Mouse (Mus musculus): ENCODE results near the gene Fndc1. TPM values are rescaled to one million over a fixed set of nuclear protein-coding genes. Genes with fewer than 3 reads are reported as not detected.

Fndc1 gene
- 3.4 and 4.6 TPM in 2 replicates for polyA plus RNA-seq (2012; rRNA removed)

- DNase-seq = peak; percentile 68
- Histone ChIP-seq H3K27me3 (ENCODE audit: control insufficient read depth, insufficient read depth, low read length) (no peaks in the 10 kb centered on the region), H3K36me3 (ENCODE audit: control insufficient read depth, insufficient read depth, low read length) (no peaks in the 10 kb centered on the region), H3K27ac (ENCODE audit: control insufficient read depth, insufficient read depth, low read length) (no peak within 1 kb of the TSS), H3K4me3 (ENCODE audit: control insufficient read depth, insufficient read depth, low read length) (peak within 1 kb of the TSS; percentile 29), H3K4me1 (replicated peaks; ENCODE audit: control insufficient read depth, insufficient read depth, low read length) (peaks cover 9% of the 10 kb centered on the region; the same call in 1 of the 2 replicates)
- 4% methylated on average over 59 of the region's 60 CpGs for whole genome bisulfite sequencing
- TF ChIP-seq CTCF (IDR thresholded peaks at IDR 0.05; ENCODE audit: borderline replicate concordance, control insufficient read depth, extremely low read depth, insufficient read depth, low read length, poor library complexity) = peak; percentile 84; the same call in 1 of the 2 replicates
- no peak for TF ChIP-seq POLR2A (IDR thresholded peaks at IDR 0.05; ENCODE audit: control insufficient read depth, extremely low read depth, insufficient read depth, low read length, poor library complexity)
Measured at GRCm38 (mm10) chr17:7826819-7827515, at the start of gene Fndc1. TSS of gene Fndc1 (minus strand) at chr17:7827302.

GRCm38 (mm10) chr17:7876541-7876940 is 49.4 kb upstream of the Fndc1 start:
- Histone ChIP-seq H3K27me3 (ENCODE audit: control insufficient read depth, insufficient read depth, low read length) (no peaks in the 10 kb centered on the region), H3K4me1 (replicated peaks; ENCODE audit: control insufficient read depth, insufficient read depth, low read length) (peaks cover 44% of the 10 kb centered on the region), H3K27ac (ENCODE audit: control insufficient read depth, insufficient read depth, low read length) (no peak overlapping the region), H3K4me3 (ENCODE audit: control insufficient read depth, insufficient read depth, low read length) (no peak overlapping the region), H3K36me3 (ENCODE audit: control insufficient read depth, insufficient read depth, low read length) (no peaks in the 10 kb centered on the region)
- WGBS = 97% methylated on average over 13 of the region's 13 CpGs
- no peak for TF ChIP-seq CTCF (IDR thresholded peaks at IDR 0.05; ENCODE audit: borderline replicate concordance, control insufficient read depth, extremely low read depth, insufficient read depth, low read length, poor library complexity)
- TF ChIP-seq POLR2A (IDR thresholded peaks at IDR 0.05; ENCODE audit: control insufficient read depth, extremely low read depth, insufficient read depth, low read length, poor library complexity) = no peak
- no peak for DNase-seq

DNA sequence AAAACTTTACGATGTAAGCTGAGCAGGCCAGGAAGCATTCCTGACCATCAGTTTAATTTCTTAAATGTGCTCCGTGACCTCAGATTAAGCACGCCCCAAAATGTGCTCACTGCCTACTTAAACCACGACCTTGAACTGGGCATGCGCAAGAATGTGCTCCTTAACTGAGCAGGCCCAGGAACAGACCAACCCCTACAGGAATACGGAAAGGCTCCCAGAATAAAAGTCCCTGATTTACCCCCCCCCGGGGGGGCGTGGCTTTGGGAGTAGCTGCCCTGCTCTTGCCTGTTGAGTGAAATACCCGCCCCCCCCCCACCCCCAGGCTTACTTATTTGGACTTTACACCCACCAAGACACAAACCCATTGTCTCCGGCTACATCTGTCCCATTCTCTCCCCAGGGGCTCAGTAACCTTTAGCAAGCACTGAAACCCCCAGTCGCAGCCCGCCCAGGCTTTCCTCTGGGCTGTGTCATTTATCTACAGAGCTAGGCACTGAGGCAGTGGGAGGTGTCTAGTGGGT is 48.9 kb upstream of the Fndc1 start:
- no peaks in the 10 kb centered on the region for H3K36me3 ChIP-seq (ENCODE audit: control insufficient read depth, insufficient read depth, low read length)
- H3K4me1 ChIP-seq (replicated peaks; ENCODE audit: control insufficient read depth, insufficient read depth, low read length) = peaks cover 45% of the 10 kb centered on the region
- H3K4me3 ChIP-seq (ENCODE audit: control insufficient read depth, insufficient read depth, low read length) = no peak overlapping the region
- no peak overlapping the region for H3K27ac ChIP-seq (ENCODE audit: control insufficient read depth, insufficient read depth, low read length)
- WGBS = 79% methylated on average over 12 of the region's 12 CpGs
- H3K27me3 ChIP-seq (ENCODE audit: control insufficient read depth, insufficient read depth, low read length) = no peaks in the 10 kb centered on the region
- no peak for DNase-seq
- TF ChIP-seq CTCF (IDR thresholded peaks at IDR 0.05; ENCODE audit: borderline replicate concordance, control insufficient read depth, extremely low read depth, insufficient read depth, low read length, poor library complexity) (no peak), POLR2A (IDR thresholded peaks at IDR 0.05; ENCODE audit: control insufficient read depth, extremely low read depth, insufficient read depth, low read length, poor library complexity) (no peak)

- peak; percentile 49 for DNase-seq
- no peaks in the 10 kb centered on the region for H3K27me3 ChIP-seq (ENCODE audit: control insufficient read depth, insufficient read depth, low read length)
- H3K36me3 ChIP-seq (ENCODE audit: control insufficient read depth, insufficient read depth, low read length) = no peaks in the 10 kb centered on the region
- H3K27ac ChIP-seq (ENCODE audit: control insufficient read depth, insufficient read depth, low read length) = peak overlapping the region; percentile 38
- 10% methylated on average over 21 of the region's 21 CpGs for WGBS
- H3K4me3 ChIP-seq (ENCODE audit: control insufficient read depth, insufficient read depth, low read length) = peak overlapping the region; percentile 23
- TF ChIP-seq POLR2A (IDR thresholded peaks at IDR 0.05; ENCODE audit: control insufficient read depth, extremely low read depth, insufficient read depth, low read length, poor library complexity) = no peak
- TF ChIP-seq CTCF (IDR thresholded peaks at IDR 0.05; ENCODE audit: borderline replicate concordance, control insufficient read depth, extremely low read depth, insufficient read depth, low read length, poor library complexity) = no peak
- peaks cover 45% of the 10 kb centered on the region for H3K4me1 ChIP-seq (replicated peaks; ENCODE audit: control insufficient read depth, insufficient read depth, low read length)
Measured at GRCm38 (mm10) chr17:7874776-7875531, 47.9 kb upstream of the Fndc1 start.

DNA sequence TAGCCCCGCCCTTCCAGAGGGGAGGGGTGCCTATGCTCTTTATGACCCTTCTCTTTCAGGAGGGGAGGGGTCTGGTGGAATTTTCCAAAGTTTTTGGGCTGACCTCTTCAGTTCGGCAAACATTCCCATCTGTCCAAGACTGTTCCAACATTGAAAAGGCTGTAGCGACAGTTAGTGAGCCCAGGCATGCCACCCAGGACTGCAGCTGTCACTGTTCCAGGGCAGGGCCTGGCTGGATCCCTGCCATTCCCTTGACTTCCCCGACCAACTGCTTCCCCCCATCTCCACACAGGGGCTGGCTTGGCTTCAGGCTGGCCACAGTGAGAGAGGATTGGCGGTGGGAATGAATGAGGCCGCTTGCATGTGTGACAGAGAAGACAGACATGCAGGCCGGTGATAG is 46.3 kb upstream of the Fndc1 start:
- 95% methylated on average over 7 of the region's 7 CpGs for WGBS
- TF ChIP-seq POLR2A (IDR thresholded peaks at IDR 0.05; ENCODE audit: control insufficient read depth, extremely low read depth, insufficient read depth, low read length, poor library complexity) (no peak), CTCF (IDR thresholded peaks at IDR 0.05; ENCODE audit: borderline replicate concordance, control insufficient read depth, extremely low read depth, insufficient read depth, low read length, poor library complexity) (no peak)
- H3K27ac ChIP-seq (ENCODE audit: control insufficient read depth, insufficient read depth, low read length) = no peak overlapping the region

GRCm38 (mm10) chr17:7871800-7872199 is 44.7 kb upstream of the Fndc1 start:
- no peak overlapping the region for H3K4me3 ChIP-seq (ENCODE audit: control insufficient read depth, insufficient read depth, low read length)
- WGBS = 60% methylated on average over 10 of the region's 10 CpGs
- TF ChIP-seq CTCF (IDR thresholded peaks at IDR 0.05; ENCODE audit: borderline replicate concordance, control insufficient read depth, extremely low read depth, insufficient read depth, low read length, poor library complexity) (no peak), POLR2A (IDR thresholded peaks at IDR 0.05; ENCODE audit: control insufficient read depth, extremely low read depth, insufficient read depth, low read length, poor library complexity) (no peak)
- no peaks in the 10 kb centered on the region for H3K36me3 ChIP-seq (ENCODE audit: control insufficient read depth, insufficient read depth, low read length)
- no peaks in the 10 kb centered on the region for H3K27me3 ChIP-seq (ENCODE audit: control insufficient read depth, insufficient read depth, low read length)
- no peak overlapping the region for H3K27ac ChIP-seq (ENCODE audit: control insufficient read depth, insufficient read depth, low read length)
- DNase-seq = peak; percentile 26
- H3K4me1 ChIP-seq (replicated peaks; ENCODE audit: control insufficient read depth, insufficient read depth, low read length) = peaks cover 34% of the 10 kb centered on the region

More for the DNA sequence above, 46.3 kb upstream of the Fndc1 start:
- no peaks in the 10 kb centered on the region for H3K27me3 ChIP-seq (ENCODE audit: control insufficient read depth, insufficient read depth, low read length)
- no peak overlapping the region for H3K4me3 ChIP-seq (ENCODE audit: control insufficient read depth, insufficient read depth, low read length)
- DNase-seq = no peak
- H3K36me3 ChIP-seq (ENCODE audit: control insufficient read depth, insufficient read depth, low read length) = no peaks in the 10 kb centered on the region
- H3K4me1 ChIP-seq (replicated peaks; ENCODE audit: control insufficient read depth, insufficient read depth, low read length) = peaks cover 43% of the 10 kb centered on the region
